23 mouse cellular contexts compared by ENCODE assay signal in genomic region chr15:94571501-94571900, GRCm38 (mm10). TPM values are rescaled to one million over a fixed set of nuclear protein-coding genes. Genes with fewer than 3 reads are reported as not detected.
A peak's percentile ranks its signal among the peaks of the same experiment; 100 is the strongest.
DNase-seq lines count a peak whose midpoint lies in the region; ATAC-seq and TF ChIP-seq lines count a peak whose summit lies in the region.
"Had no signal": no experiment of that assay in that cellular context is flagged by ENCODE, and none has a peak within 500 bp of the region (broad histone marks: within the 10 kb centered on the region; RNA-seq: fewer than 3 reads in every experiment).

No protein-coding gene starts in this region.

- WGBS in hindbrain, postnatal 0 days, result 74% methylated on average over 4 of the region's 4 CpGs
- WGBS in hindbrain, embryonic 13.5 days, result 88% methylated on average over 4 of the region's 4 CpGs
- 77% methylated on average over 4 of the region's 4 CpGs for WGBS in midbrain, postnatal 0 days
- WGBS in midbrain, embryonic 16.5 days, result 81% methylated on average over 4 of the region's 4 CpGs

- no peaks in the 10 kb centered on the region for H3K36me3 ChIP-seq in hindbrain, postnatal 0 days (ENCODE audit: insufficient read depth, low read length)
- no peaks in the 10 kb centered on the region for H3K36me3 ChIP-seq in hindbrain, embryonic 13.5 days
- H3K36me3 ChIP-seq in midbrain, postnatal 0 days (ENCODE audit: insufficient read depth, low read length), result no peaks in the 10 kb centered on the region
- no peaks in the 10 kb centered on the region for H3K36me3 ChIP-seq in midbrain, embryonic 16.5 days (ENCODE audit: control insufficient read depth, insufficient read depth, low read length)
- H3K36me3 ChIP-seq: embryonic facial prominence, embryonic 12.5 days; heart, embryonic 15.5 days; hindbrain, embryonic 10.5 days; hindbrain, embryonic 15.5 days had no signal

- H3K9me3 ChIP-seq in hindbrain, postnatal 0 days (ENCODE audit: low read length), result no peaks in the 10 kb centered on the region
- H3K9me3 ChIP-seq in hindbrain, embryonic 13.5 days, result no peaks in the 10 kb centered on the region
- H3K9me3 ChIP-seq in midbrain, postnatal 0 days (ENCODE audit: low read length), result no peaks in the 10 kb centered on the region
- H3K9me3 ChIP-seq in midbrain, embryonic 16.5 days (replicated peaks; ENCODE audit: control insufficient read depth, low read length, poor library complexity, severe bottlenecking), result no peaks in the 10 kb centered on the region
- H3K9me3 ChIP-seq: embryonic facial prominence, embryonic 12.5 days; heart, embryonic 15.5 days; hindbrain, embryonic 10.5 days; hindbrain, embryonic 15.5 days had no signal

- DNase-seq in cerebellum, postnatal 10 days, result peak; percentile 64 to 78
- no peak for DNase-seq in cerebellum, adult 18-20 months
- DNase-seq in hindbrain, postnatal 0 days (ENCODE audit: low spot score), result peak; percentile 40
- peak; percentile 38 for DNase-seq in midbrain, postnatal 0 days (ENCODE audit: low spot score)
- DNase-seq in adipocyte (ENCODE audit: low spot score), result peak; percentile 54
- DNase-seq in layer of hippocampus, postnatal 25 days (ENCODE audit: extremely low spot score in 1 of 2, low spot score in 1 of 2), result no peak
- DNase-seq: adrenal gland, postnatal 25 days; cerebellum, adult 11 months; cerebellum, adult 9-11 months; gastrocnemius, postnatal 10 days; heart, adult 2 months; heart, postnatal 14 days; kidney, adult 18-20 months had no signal

- no peak for TF ChIP-seq CTCF in hindbrain, postnatal 0 days (IDR thresholded peaks at IDR 0.05; ENCODE audit: low read depth)
- no peak for TF ChIP-seq CTCF in midbrain, postnatal 0 days (IDR thresholded peaks at IDR 0.05)

- no peaks in the 10 kb centered on the region for H3K4me1 ChIP-seq in hindbrain, postnatal 0 days (ENCODE audit: insufficient read depth, low read length)
- H3K4me1 ChIP-seq in hindbrain, embryonic 13.5 days (replicated peaks), result no peaks in the 10 kb centered on the region
- H3K4me1 ChIP-seq in midbrain, postnatal 0 days (ENCODE audit: insufficient read depth, low read length), result no peaks in the 10 kb centered on the region
- H3K4me1 ChIP-seq in midbrain, embryonic 16.5 days (ENCODE audit: control insufficient read depth, insufficient read depth, low read length), result no peaks in the 10 kb centered on the region
- H3K4me1 ChIP-seq: embryonic facial prominence, embryonic 12.5 days; heart, embryonic 15.5 days; hindbrain, embryonic 10.5 days; hindbrain, embryonic 15.5 days had no signal

- H3K4me3 ChIP-seq in hindbrain, postnatal 0 days (ENCODE audit: low read length), result no peak overlapping the region
- no peak overlapping the region for H3K4me3 ChIP-seq in hindbrain, embryonic 13.5 days
- no peak overlapping the region for H3K4me3 ChIP-seq in midbrain, postnatal 0 days (ENCODE audit: low read depth, low read length)
- H3K4me3 ChIP-seq in midbrain, embryonic 16.5 days (ENCODE audit: low read depth, low read length), result no peak overlapping the region
- H3K4me3 ChIP-seq: embryonic facial prominence, embryonic 12.5 days; heart, adult 2 months; heart, embryonic 15.5 days; hindbrain, embryonic 10.5 days; hindbrain, embryonic 15.5 days had no signal

- H3K27me3 ChIP-seq in hindbrain, postnatal 0 days (ENCODE audit: insufficient read depth, low read length), result no peaks in the 10 kb centered on the region
- no peaks in the 10 kb centered on the region for H3K27me3 ChIP-seq in hindbrain, embryonic 13.5 days
- no peaks in the 10 kb centered on the region for H3K27me3 ChIP-seq in midbrain, postnatal 0 days (ENCODE audit: insufficient read depth, low read length)
- H3K27me3 ChIP-seq in midbrain, embryonic 16.5 days (ENCODE audit: control insufficient read depth, insufficient read depth, low read depth, low read length), result no peaks in the 10 kb centered on the region
- H3K27me3 ChIP-seq: CH12.LX; embryonic facial prominence, embryonic 12.5 days; heart, embryonic 15.5 days; hindbrain, embryonic 15.5 days had no signal

- H3K27ac ChIP-seq in hindbrain, postnatal 0 days, result no peak overlapping the region
- no peak overlapping the region for H3K27ac ChIP-seq in hindbrain, embryonic 13.5 days
- H3K27ac ChIP-seq in midbrain, postnatal 0 days (ENCODE audit: low read depth, low read length), result no peak overlapping the region
- H3K27ac ChIP-seq in midbrain, embryonic 16.5 days (ENCODE audit: low read length), result no peak overlapping the region
- H3K27ac ChIP-seq: embryonic facial prominence, embryonic 12.5 days; heart, adult 2 months; heart, embryonic 15.5 days; hindbrain, embryonic 10.5 days; hindbrain, embryonic 15.5 days had no signal

- H3K4me2 ChIP-seq in hindbrain, postnatal 0 days (ENCODE audit: low read depth, low read length), result no peak overlapping the region
- no peak overlapping the region for H3K4me2 ChIP-seq in hindbrain, embryonic 13.5 days
- no peak overlapping the region for H3K4me2 ChIP-seq in midbrain, postnatal 0 days (ENCODE audit: low read depth, low read length, poor library complexity, severe bottlenecking)
- H3K4me2 ChIP-seq in midbrain, embryonic 16.5 days (ENCODE audit: low read length), result no peak overlapping the region
- H3K4me2 ChIP-seq: embryonic facial prominence, embryonic 12.5 days; heart, embryonic 11.5 days; heart, embryonic 15.5 days; hindbrain, embryonic 15.5 days had no signal

- no peak for ATAC-seq in hindbrain, postnatal 0 days
- no peak for ATAC-seq in hindbrain, embryonic 13.5 days (ENCODE audit: low FRiP score)
- ATAC-seq in midbrain, postnatal 0 days (ENCODE audit: low FRiP score), result no peak
- no peak for ATAC-seq in midbrain, embryonic 16.5 days
- ATAC-seq: forebrain, embryonic 16.5 days; inflammation-experienced regulatory T-cells, adult 6 months had no signal

- H3K9ac ChIP-seq in hindbrain, postnatal 0 days (replicated peaks; ENCODE audit: low read length), result no peak overlapping the region
- no peak overlapping the region for H3K9ac ChIP-seq in hindbrain, embryonic 13.5 days
- H3K9ac ChIP-seq in midbrain, postnatal 0 days (replicated peaks; ENCODE audit: low read length, poor library complexity, severe bottlenecking), result no peak overlapping the region
- no peak overlapping the region for H3K9ac ChIP-seq in midbrain, embryonic 16.5 days (ENCODE audit: low read depth, low read length)
- H3K9ac ChIP-seq: embryonic facial prominence, embryonic 12.5 days; heart, embryonic 15.5 days; hindbrain, embryonic 15.5 days had no signal

RNA-seq across cellular contexts. Expression of gene Twf1, which starts 18.2 kb away (rescaled TPM):
- total RNA-seq in hindbrain, postnatal 0 days (2014; rRNA removed), result 34.3 and 37.1 TPM in 2 replicates
- polyA plus RNA-seq in hindbrain, postnatal 0 days (2015; fragmentation: Nextera tagmentation; extraction: Ambion mirVana), result 77.4 and 77.8 TPM in 2 replicates
- 92.3 and 94.9 TPM in 2 replicates for polyA plus RNA-seq in hindbrain, embryonic 13.5 days (2015; fragmentation: Nextera tagmentation; extraction: Ambion mirVana)
- 35.3 and 40.4 TPM in 2 replicates for total RNA-seq in midbrain, postnatal 0 days (2014; rRNA removed)
- 64.9 and 65.6 TPM in 2 replicates for polyA plus RNA-seq in midbrain, postnatal 0 days (2015; fragmentation: Nextera tagmentation; extraction: Ambion mirVana)
- 71.4 and 79.5 TPM in 2 replicates for polyA plus RNA-seq in midbrain, embryonic 16.5 days (2015; fragmentation: Nextera tagmentation; extraction: Ambion mirVana)
- total RNA-seq in layer of hippocampus, postnatal 25 days (2021), result 10 to 100 TPM; 49.2 to 53.3 TPM

RNA-seq across cellular contexts. Expression of gene Irak4, which starts 28.1 kb away (rescaled TPM):
- total RNA-seq in hindbrain, postnatal 0 days (2014; rRNA removed), result 0.52 and 0.90 TPM in 2 replicates
- polyA plus RNA-seq in hindbrain, postnatal 0 days (2015; fragmentation: Nextera tagmentation; extraction: Ambion mirVana), result 1.9 and 2.1 TPM in 2 replicates
- 1.9 and 2.4 TPM in 2 replicates for polyA plus RNA-seq in hindbrain, embryonic 13.5 days (2015; fragmentation: Nextera tagmentation; extraction: Ambion mirVana)
- 2.7 and 3.6 TPM in 2 replicates for total RNA-seq in midbrain, postnatal 0 days (2014; rRNA removed)
- 1.7 and 1.8 TPM in 2 replicates for polyA plus RNA-seq in midbrain, postnatal 0 days (2015; fragmentation: Nextera tagmentation; extraction: Ambion mirVana)
- polyA plus RNA-seq in midbrain, embryonic 16.5 days (2015; fragmentation: Nextera tagmentation; extraction: Ambion mirVana), result 1.3 and 1.5 TPM in 2 replicates
- 1 to 10 TPM; 2.0 to 2.3 TPM for total RNA-seq in layer of hippocampus, postnatal 25 days (2021)

RNA-seq across cellular contexts. Expression of gene Pus7l, which starts 28.2 kb away (rescaled TPM):
- total RNA-seq in hindbrain, postnatal 0 days (2014; rRNA removed), result 3.0 and 3.7 TPM in 2 replicates
- 4.8 and 6.7 TPM in 2 replicates for polyA plus RNA-seq in hindbrain, postnatal 0 days (2015; fragmentation: Nextera tagmentation; extraction: Ambion mirVana)
- polyA plus RNA-seq in hindbrain, embryonic 13.5 days (2015; fragmentation: Nextera tagmentation; extraction: Ambion mirVana), result 6.9 and 7.2 TPM in 2 replicates
- total RNA-seq in midbrain, postnatal 0 days (2014; rRNA removed), result 3.8 and 4.5 TPM in 2 replicates
- polyA plus RNA-seq in midbrain, postnatal 0 days (2015; fragmentation: Nextera tagmentation; extraction: Ambion mirVana), result 4.7 and 4.8 TPM in 2 replicates
- polyA plus RNA-seq in midbrain, embryonic 16.5 days (2015; fragmentation: Nextera tagmentation; extraction: Ambion mirVana), result 5.8 and 6.4 TPM in 2 replicates
- 1 to 10 TPM; 4.3 to 5.3 TPM for total RNA-seq in layer of hippocampus, postnatal 25 days (2021)

RNA-seq across cellular contexts. Expression of gene Tmem117, which starts 57.5 kb away (rescaled TPM):
- total RNA-seq in hindbrain, postnatal 0 days (2014; rRNA removed), result 17.4 and 19.9 TPM in 2 replicates
- polyA plus RNA-seq in hindbrain, postnatal 0 days (2015; fragmentation: Nextera tagmentation; extraction: Ambion mirVana), result 21.6 and 22.3 TPM in 2 replicates
- 6.9 and 7.4 TPM in 2 replicates for polyA plus RNA-seq in hindbrain, embryonic 13.5 days (2015; fragmentation: Nextera tagmentation; extraction: Ambion mirVana)
- 19.1 and 26.4 TPM in 2 replicates for total RNA-seq in midbrain, postnatal 0 days (2014; rRNA removed)
- 19.9 and 20.4 TPM in 2 replicates for polyA plus RNA-seq in midbrain, postnatal 0 days (2015; fragmentation: Nextera tagmentation; extraction: Ambion mirVana)
- 13.2 and 17.8 TPM in 2 replicates for polyA plus RNA-seq in midbrain, embryonic 16.5 days (2015; fragmentation: Nextera tagmentation; extraction: Ambion mirVana)
- total RNA-seq in layer of hippocampus, postnatal 25 days (2021), result 1 to 10 TPM; 8.2 to 8.5 TPM
- total RNA-seq: CH12.LX had no signal

Comparison
In these comparisons a context has a peak if more than half of its experiments do, and no peak if none do; other contexts are left out.
1. DNase-seq: peak in cerebellum, postnatal 10 days (2 of 2), hindbrain, postnatal 0 days (single experiment), midbrain, postnatal 0 days (single experiment) and adipocyte (single experiment); none in cerebellum, adult 18-20 months (0 of 2) and layer of hippocampus, postnatal 25 days (0 of 2).